Mouse (Mus musculus): Measurements from ENCODE around the gene Med12l. TPM values are rescaled to one million over a fixed set of nuclear protein-coding genes. Genes with fewer than 3 reads are reported as not detected.

Gene Med12l
- total RNA-seq, 2 experiments from 2014 or later: 21.7 TPM

- DNase-seq (ENCODE audit: low spot score in 2 of 2): no peak
Measured at GRCm38 (mm10) chr3:59228730-59229551, 223.3 kb downstream of the Med12l start.

GRCm38 (mm10) chr3:59230912-59231311, 225.3 kb downstream of the Med12l start:
- no peak for DNase-seq (ENCODE audit: low spot score in 2 of 2)

- no peak for DNase-seq (ENCODE audit: low spot score in 2 of 2)
Measured at GRCm38 (mm10) chr3:59234878-59235277, 229.3 kb downstream of the Med12l start.

DNA sequence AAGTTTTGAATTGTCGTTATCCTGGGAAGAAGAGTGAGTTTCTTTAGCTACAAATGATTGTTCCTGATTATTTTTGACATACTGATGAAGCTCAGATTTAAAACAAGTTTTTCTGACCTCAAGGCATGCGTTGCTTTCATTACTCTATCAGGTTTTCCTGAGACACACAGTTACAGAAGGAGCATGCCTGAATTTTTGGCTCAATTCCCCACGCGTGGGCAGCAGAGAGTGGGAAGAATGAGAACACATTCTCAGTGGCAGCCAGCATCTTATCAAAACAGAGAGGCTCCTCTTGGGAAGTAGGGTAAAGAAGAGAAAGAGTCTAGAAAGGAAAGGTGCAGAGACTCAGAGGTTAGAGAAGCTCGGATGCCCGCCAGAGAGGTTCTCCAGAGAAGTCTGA, 237.8 kb downstream of the Med12l start:
- no peak for DNase-seq (ENCODE audit: low spot score in 2 of 2)

DNA sequence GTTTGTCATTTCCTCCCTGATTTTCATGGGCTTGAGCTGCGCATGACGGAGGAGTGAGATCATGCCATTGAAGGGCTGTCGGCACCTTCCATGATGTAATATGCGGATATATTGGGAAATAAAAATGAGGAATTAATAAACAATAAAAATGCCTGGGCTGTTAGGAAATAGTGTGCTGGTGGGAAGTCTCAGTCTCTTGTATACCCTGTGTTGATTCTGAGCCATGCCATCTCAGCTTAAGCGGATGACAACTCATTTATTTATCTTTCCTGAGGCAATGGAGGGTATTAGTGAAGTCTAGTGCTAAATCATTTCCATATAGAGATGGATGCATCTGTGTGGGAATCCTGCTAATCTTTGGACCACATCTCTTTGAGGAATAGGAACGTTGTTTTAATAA, 242.4 kb downstream of the Med12l start:
- no peak for DNase-seq (ENCODE audit: low spot score in 2 of 2)

GRCm38 (mm10) chr3:59250454-59250853, 244.8 kb downstream of the Med12l start:
- DNase-seq (ENCODE audit: low spot score in 2 of 2): no peak

GRCm38 (mm10) chr3:59257740-59258664, 252.4 kb downstream of the Med12l start:
- no peak for DNase-seq (ENCODE audit: low spot score in 2 of 2)

DNA sequence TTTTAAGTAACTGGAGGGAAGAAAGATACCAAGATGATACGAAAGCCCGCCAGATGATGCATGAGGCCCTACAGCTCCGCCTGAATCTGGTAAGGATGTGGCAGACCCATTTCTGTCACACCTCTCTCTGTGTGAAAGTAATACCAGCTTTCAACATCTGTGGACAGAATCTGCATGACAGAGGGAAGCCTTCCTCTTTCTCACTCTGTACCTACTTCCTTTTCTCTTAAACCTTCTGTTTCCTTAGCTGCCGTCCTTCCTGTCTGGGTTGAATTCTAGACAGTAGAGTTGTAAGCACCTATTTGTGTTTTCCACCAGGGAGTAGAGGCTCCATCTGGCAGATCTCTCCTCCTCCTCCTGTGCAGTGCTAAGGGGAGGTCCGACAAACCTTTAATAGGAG, 255.1 kb downstream of the Med12l start:
- no peak for DNase-seq (ENCODE audit: low spot score in 2 of 2)

GRCm38 (mm10) chr3:59261709-59262472, 256.3 kb downstream of the Med12l start:
- no peak for DNase-seq (ENCODE audit: low spot score in 2 of 2)

DNA sequence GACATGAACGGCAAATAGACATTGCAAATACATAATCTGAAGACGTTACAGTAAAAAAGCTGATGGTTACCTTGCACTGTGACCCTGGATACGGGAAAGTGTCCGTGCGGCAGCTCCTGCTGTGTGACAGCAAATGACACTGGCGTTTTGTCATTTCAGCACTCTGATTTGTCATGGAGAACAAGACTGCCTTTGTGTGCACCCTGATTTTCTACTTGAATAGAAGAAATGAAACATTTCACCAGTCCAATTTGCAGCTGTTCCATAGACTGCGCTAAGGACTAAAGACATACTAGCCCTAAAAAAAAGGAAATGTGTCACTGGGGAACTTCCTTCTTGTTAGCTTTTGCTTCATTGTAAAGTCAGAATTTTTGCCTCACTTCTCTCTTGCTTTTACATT, 257.1 kb downstream of the Med12l start, which contains the start of gene P2ry12:
Gene P2ry12 (minus strand): TSS at position 168 of the 400 bp plus-strand sequence.
- DNase-seq (ENCODE audit: low spot score in 2 of 2): no peak

- DNase-seq (ENCODE audit: low spot score in 2 of 2): no peak
Measured at GRCm38 (mm10) chr3:59263417-59263816, 257.8 kb downstream of the Med12l start.

DNA sequence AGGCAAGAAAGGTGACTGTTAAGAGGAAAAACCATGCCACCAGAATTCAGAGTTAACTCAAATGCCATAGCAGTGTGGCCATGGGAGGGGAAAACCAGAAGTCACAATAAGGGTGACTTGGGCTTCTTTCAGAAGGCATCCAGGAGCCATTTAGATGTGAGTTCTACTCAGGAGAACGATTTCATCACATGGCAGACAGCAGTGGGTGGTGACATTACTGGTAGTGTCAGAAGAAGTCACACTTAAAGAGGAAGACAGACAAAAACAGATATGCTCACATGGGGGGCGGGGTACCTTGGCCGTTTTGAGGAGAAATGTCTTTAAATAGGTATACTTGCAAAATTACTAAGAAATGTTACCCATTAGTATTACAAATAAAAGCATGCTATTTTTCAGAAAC, 258.4 kb downstream of the Med12l start:
- no peak for DNase-seq (ENCODE audit: low spot score in 2 of 2)

DNA sequence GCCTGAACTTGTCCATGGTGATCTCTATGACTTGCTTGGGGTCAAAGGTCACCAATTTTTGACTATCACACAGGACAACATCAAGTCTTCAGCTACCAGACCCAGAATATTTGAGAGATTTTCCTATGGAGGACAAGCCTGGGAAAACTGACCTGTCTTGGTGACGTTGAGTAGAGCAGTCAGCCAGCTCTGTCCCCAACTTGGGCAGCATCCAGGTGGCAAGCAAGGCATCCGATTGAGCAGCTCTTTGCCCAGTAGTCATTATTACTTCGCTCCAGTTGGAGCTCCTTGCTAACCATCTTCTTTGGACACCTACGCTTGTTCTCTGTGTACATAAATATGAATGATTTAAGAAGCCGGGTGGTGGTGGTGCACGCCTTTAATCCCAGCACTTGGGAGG, 265.2 kb downstream of the Med12l start:
- no peak for DNase-seq (ENCODE audit: low spot score in 2 of 2)

DNA sequence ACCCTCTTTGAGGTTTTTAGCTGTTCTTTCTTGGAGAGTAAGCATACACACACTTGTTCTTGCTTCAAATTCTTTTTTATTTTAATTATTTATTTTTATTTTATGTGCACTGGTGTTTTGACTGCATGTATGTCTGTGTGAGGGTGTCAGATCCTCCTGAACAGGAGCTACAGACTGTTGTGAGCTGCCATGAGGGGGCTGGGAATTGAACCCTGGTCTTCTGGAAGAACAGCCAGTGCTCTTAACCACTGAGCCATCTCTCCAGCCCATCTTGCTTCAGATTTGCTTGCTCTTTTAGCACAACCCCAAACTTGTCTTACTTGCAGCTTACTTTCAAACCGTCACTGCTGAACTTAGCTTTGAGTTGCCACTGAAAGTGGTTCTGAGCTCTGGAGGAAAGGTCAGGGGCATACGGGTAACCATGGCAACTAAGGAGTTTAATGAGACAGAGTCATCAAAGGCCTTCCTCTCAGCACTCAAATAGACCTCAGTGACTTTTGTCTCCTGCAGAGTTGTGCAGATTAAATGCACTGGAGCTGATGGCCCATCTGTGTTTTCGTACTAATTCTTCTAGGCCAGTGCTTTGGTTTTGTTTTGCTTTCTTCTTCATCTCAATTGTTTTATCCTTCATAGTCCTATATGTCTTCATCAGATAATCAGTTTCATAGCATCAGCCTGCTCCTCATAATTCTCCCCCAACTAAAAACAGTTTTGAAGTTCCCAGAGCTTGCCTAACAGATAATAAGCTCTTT, 272.1 kb downstream of the Med12l start:
- DNase-seq (ENCODE audit: low spot score in 2 of 2): no peak

DNA sequence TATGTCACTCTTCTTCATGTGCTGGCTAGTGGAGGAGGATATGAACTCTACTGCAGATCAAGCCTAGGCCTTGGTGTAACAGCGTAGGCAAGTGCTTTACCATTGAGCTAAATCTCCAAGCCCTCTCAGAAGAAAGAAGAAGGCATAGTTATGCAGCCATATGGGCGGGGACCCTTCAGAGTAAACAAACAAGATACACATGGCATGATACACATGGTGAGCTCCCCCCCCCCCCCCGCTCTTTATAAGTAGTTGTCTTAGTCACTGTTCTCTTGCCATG, 272.6 kb downstream of the Med12l start:
- no peak for DNase-seq (ENCODE audit: low spot score in 2 of 2)

- no peak for DNase-seq (ENCODE audit: low spot score in 2 of 2)
Measured at GRCm38 (mm10) chr3:59278620-59279019, 273.0 kb downstream of the Med12l start.

GRCm38 (mm10) chr3:59290551-59290950, 284.9 kb downstream of the Med12l start:
- no peak for DNase-seq (ENCODE audit: low spot score in 2 of 2)

GRCm38 (mm10) chr3:59293437-59294199, 288.0 kb downstream of the Med12l start:
- no peak for DNase-seq (ENCODE audit: low spot score in 2 of 2)

DNA sequence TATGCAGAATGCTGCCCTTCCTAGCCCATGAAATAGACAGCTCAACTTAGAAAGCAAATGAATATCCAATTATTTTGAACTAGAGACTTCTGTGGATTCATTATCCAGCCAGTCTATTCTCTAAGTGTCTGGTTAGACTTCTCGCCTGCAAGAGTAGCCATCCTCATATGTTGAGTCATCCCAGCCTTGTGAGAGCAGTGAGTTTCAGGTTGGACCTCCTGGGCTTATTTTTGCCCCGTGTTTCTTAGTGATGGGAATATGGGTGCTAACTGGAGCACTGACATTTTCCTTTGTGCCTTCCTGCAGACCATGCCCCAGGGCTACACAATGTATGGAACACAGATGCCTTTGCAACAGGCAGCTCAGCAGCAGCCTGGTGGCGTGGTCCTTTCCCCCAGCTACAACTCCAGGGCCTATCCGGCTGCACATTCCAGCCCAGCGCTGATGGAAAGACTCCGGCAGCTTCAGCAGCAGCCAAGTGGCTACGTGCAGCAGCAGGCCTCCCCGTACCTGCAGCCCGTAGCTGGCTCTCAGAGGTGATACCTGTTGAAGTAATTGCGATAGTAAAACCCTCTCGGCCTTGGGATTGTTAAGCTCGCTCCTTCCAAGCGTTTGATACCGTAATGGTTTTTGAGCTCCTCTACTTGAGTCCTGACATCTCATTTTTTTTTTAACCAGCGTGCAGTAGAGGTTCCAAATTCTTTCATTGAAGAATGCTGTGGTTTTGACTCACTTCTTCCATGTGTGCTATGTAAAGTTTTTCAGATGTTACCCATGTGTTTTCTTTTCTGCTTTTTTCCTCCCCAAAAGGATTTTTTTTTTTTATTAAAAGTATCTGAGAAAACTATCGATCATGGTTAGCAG, 290.3 kb downstream of the Med12l start:
- no peak for DNase-seq (ENCODE audit: low spot score in 2 of 2)

All from adrenal gland, postnatal 4 days (tissue).